Mouse (Mus musculus): ENCODE results near the gene Hist1h2ao. TPM values are rescaled to one million over a fixed set of nuclear protein-coding genes. Genes with fewer than 3 reads are reported as not detected.

The Hist1h2ao gene
- polyA plus RNA-seq, 1 experiment from 2014 or later, result not detected

DNA sequence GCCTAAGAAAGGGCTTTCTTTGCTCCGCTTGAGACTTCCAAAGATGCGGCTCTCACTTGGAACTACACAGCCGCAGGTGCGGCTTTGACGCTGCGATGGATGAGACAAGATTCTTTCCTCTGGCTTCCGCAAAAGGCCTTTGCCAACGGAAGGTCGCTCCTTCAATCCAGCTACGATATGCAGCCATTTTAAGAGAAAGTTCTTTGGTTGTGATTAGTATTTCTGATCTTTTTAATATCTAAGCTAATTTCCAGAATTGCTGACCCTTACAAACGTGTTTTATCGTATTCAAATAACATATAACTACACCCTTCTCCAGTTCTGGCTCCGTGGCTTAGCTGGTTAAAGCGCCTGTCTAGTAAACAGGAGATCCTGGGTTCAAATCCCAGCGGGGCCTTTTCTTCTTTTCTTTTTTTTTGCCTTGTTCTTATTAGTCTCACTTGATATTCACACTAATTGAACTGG lies 45.5 kb downstream of the Hist1h2ao start:
- Histone ChIP-seq H3K9ac (ENCODE audit: low read length) (peak overlapping the region; percentile 56; the same call in 1 of the 2 replicates), H3K4me2 (ENCODE audit: low read depth, low read length, severe bottlenecking) (peak overlapping the region; percentile 51), H3K9me3 (ENCODE audit: control insufficient read depth, low read length) (no peaks in the 10 kb centered on the region), H3K36me3 (ENCODE audit: control insufficient read depth, insufficient read depth, low read length) (no peaks in the 10 kb centered on the region), H3K27me3 (ENCODE audit: control insufficient read depth, insufficient read depth, low read length) (no peaks in the 10 kb centered on the region), H3K27ac (ENCODE audit: low read depth, low read length) (no peak overlapping the region), H3K4me1 (replicated peaks; ENCODE audit: control insufficient read depth, insufficient read depth, low read length) (no peaks in the 10 kb centered on the region), H3K4me3 (ENCODE audit: low read depth, low read length) (peak overlapping the region; percentile 47)
- DNase-seq (ENCODE audit: low spot score) (peak; percentile 72), ATAC-seq (replicated peaks; ENCODE audit: low FRiP score) (peak; percentile 72)
- under 1% methylated on average over 15 of the region's 15 CpGs for WGBS

Small RNA genes lying within 50 kb of the gene (microRNA-seq; reads per million reads assigned to microRNA genes)
- gene Gm19658 (ENCODE audit: insufficient number of aligned reads) (not detected), gene Gm44346 (ENCODE audit: insufficient number of aligned reads) (not detected), gene Gm44466 (ENCODE audit: insufficient number of aligned reads) (not detected)

Other genes with a start within 250 kb of the Hist1h2ao start
- not detected in 2 replicates for gene Olfr1364, start 228.7 kb upstream of the Hist1h2ao start, polyA plus RNA-seq (2014; fragmentation: Nextera tagmentation; extraction: Ambion mirVana)
- gene Olfr1362, start 196.4 kb upstream of the Hist1h2ao start, polyA plus RNA-seq (2014; fragmentation: Nextera tagmentation; extraction: Ambion mirVana), result not detected in 2 replicates
- not detected in 2 replicates for gene Olfr11, start 167.9 kb upstream of the Hist1h2ao start, polyA plus RNA-seq (2014; fragmentation: Nextera tagmentation; extraction: Ambion mirVana)
- not detected in 2 replicates for gene Olfr1361, start 147.1 kb upstream of the Hist1h2ao start, polyA plus RNA-seq (2014; fragmentation: Nextera tagmentation; extraction: Ambion mirVana)
- gene Olfr1360, start 133.1 kb upstream of the Hist1h2ao start, polyA plus RNA-seq (2014; fragmentation: Nextera tagmentation; extraction: Ambion mirVana), result not detected in 2 replicates
- not detected in 2 replicates for gene Olfr1359, start 112.4 kb upstream of the Hist1h2ao start, polyA plus RNA-seq (2014; fragmentation: Nextera tagmentation; extraction: Ambion mirVana)
- gene Hist1h2bl, start 94.3 kb upstream of the Hist1h2ao start, polyA plus RNA-seq (2014; fragmentation: Nextera tagmentation; extraction: Ambion mirVana), result 2.3 and 5.4 TPM in 2 replicates
- gene Hist1h2ai, start 94.0 kb upstream of the Hist1h2ao start, polyA plus RNA-seq (2014; fragmentation: Nextera tagmentation; extraction: Ambion mirVana), result 23.9 and 25.3 TPM in 2 replicates
- 16.8 and 17.4 TPM in 2 replicates for gene Hist1h3h, start 92.8 kb upstream of the Hist1h2ao start, polyA plus RNA-seq (2014; fragmentation: Nextera tagmentation; extraction: Ambion mirVana)
- 5.0 and 5.7 TPM in 2 replicates for gene Hist1h2bm, start 88.4 kb upstream of the Hist1h2ao start, polyA plus RNA-seq (2014; fragmentation: Nextera tagmentation; extraction: Ambion mirVana)
- 1.2 and 1.6 TPM in 2 replicates for gene Hist1h4j, start 75.4 kb upstream of the Hist1h2ao start, polyA plus RNA-seq (2014; fragmentation: Nextera tagmentation; extraction: Ambion mirVana)
- 4.4 TPM in 2 replicates for gene Hist1h4k, start 60.0 kb upstream of the Hist1h2ao start, polyA plus RNA-seq (2014; fragmentation: Nextera tagmentation; extraction: Ambion mirVana)
- gene Hist1h2ak, start 56.6 kb upstream of the Hist1h2ao start, polyA plus RNA-seq (2014; fragmentation: Nextera tagmentation; extraction: Ambion mirVana), result 11.0 and 12.5 TPM in 2 replicates
- 1.9 and 2.5 TPM in 2 replicates for gene Hist1h2bn, start 56.3 kb upstream of the Hist1h2ao start, polyA plus RNA-seq (2014; fragmentation: Nextera tagmentation; extraction: Ambion mirVana)
- 20.4 and 20.6 TPM in 2 replicates for gene Hist1h1b, start 29.8 kb upstream of the Hist1h2ao start, polyA plus RNA-seq (2014; fragmentation: Nextera tagmentation; extraction: Ambion mirVana)
- gene Hist1h3i, start 27.1 kb upstream of the Hist1h2ao start, polyA plus RNA-seq (2014; fragmentation: Nextera tagmentation; extraction: Ambion mirVana), result 298 and 312 TPM in 2 replicates
- gene Hist1h2an, start 23.2 kb upstream of the Hist1h2ao start, polyA plus RNA-seq (2014; fragmentation: Nextera tagmentation; extraction: Ambion mirVana), result 5.0 and 5.9 TPM in 2 replicates
- gene Hist1h2bp, start 23.0 kb upstream of the Hist1h2ao start, polyA plus RNA-seq (2014; fragmentation: Nextera tagmentation; extraction: Ambion mirVana), result 3.0 and 3.1 TPM in 2 replicates
- 23.8 and 25.3 TPM in 2 replicates for gene Hist1h2bq, start 268 bp upstream of the Hist1h2ao start, polyA plus RNA-seq (2014; fragmentation: Nextera tagmentation; extraction: Ambion mirVana)
- not detected in 2 replicates for gene Hist1h4m, start 1.3 kb downstream of the Hist1h2ao start, polyA plus RNA-seq (2014; fragmentation: Nextera tagmentation; extraction: Ambion mirVana)
- gene Hist1h4n, start 21.7 kb downstream of the Hist1h2ao start, polyA plus RNA-seq (2014; fragmentation: Nextera tagmentation; extraction: Ambion mirVana), result 14.3 and 14.6 TPM in 2 replicates
- gene Hist1h2ap, start 23.0 kb downstream of the Hist1h2ao start, polyA plus RNA-seq (2014; fragmentation: Nextera tagmentation; extraction: Ambion mirVana), result 5,982 and 6,086 TPM in 2 replicates
- gene Hist1h2br, start 23.3 kb downstream of the Hist1h2ao start, polyA plus RNA-seq (2014; fragmentation: Nextera tagmentation; extraction: Ambion mirVana), result 22.4 and 27.2 TPM in 2 replicates
- gene Zfp184, start 134.6 kb downstream of the Hist1h2ao start, polyA plus RNA-seq (2014; fragmentation: Nextera tagmentation; extraction: Ambion mirVana), result 25.9 and 27.5 TPM in 2 replicates
- 0.12 TPM in 1 of 2 replicates, not detected in the other for gene Pom121l2, start 170.7 kb downstream of the Hist1h2ao start, polyA plus RNA-seq (2014; fragmentation: Nextera tagmentation; extraction: Ambion mirVana)
- gene Prss16, start 199.3 kb downstream of the Hist1h2ao start, polyA plus RNA-seq (2014; fragmentation: Nextera tagmentation; extraction: Ambion mirVana), result 0.37 TPM in 1 of 2 replicates, not detected in the other
- gene Hist1h2ah, start 225.1 kb downstream of the Hist1h2ao start, polyA plus RNA-seq (2014; fragmentation: Nextera tagmentation; extraction: Ambion mirVana), result 5.6 TPM in 1 of 2 replicates, not detected in the other
- gene Hist1h2bk, start 225.4 kb downstream of the Hist1h2ao start, polyA plus RNA-seq (2014; fragmentation: Nextera tagmentation; extraction: Ambion mirVana), result 5.4 and 11.9 TPM in 2 replicates
- 52.1 and 59.1 TPM in 2 replicates for gene Hist1h4i, start 230.9 kb downstream of the Hist1h2ao start, polyA plus RNA-seq (2014; fragmentation: Nextera tagmentation; extraction: Ambion mirVana)
- gene Hist1h2ag, start 232.5 kb downstream of the Hist1h2ao start, polyA plus RNA-seq (2014; fragmentation: Nextera tagmentation; extraction: Ambion mirVana), result 64.5 and 67.2 TPM in 2 replicates
- gene Hist1h2bj, start 232.7 kb downstream of the Hist1h2ao start, polyA plus RNA-seq (2014; fragmentation: Nextera tagmentation; extraction: Ambion mirVana), result 9.6 and 11.7 TPM in 2 replicates

All from forebrain, embryonic 11.5 days (tissue).